Mouse (Mus musculus) embryonic fibroblast, embryonic 13.5 days (primary cell): ENCODE results near the gene Avp. TPM values are rescaled to one million over a fixed set of nuclear protein-coding genes. Genes with fewer than 3 reads are reported as not detected.
A peak's percentile ranks its signal among the peaks of the same experiment; 100 is the strongest.

Source experiments
- H3K27ac ChIP-seq: 2 replicates; pipeline ENCODE4 v1.5.1; 2012; ENCODE audit warnings: low read length, control low read depth, inconsistent platforms; ENCODE audit not compliant: insufficient read depth
- H3K4me1 ChIP-seq: 2 replicates; pipeline ENCODE4 v1.6.1; 2011; ENCODE audit warnings: low read length; ENCODE audit not compliant: control insufficient read depth, insufficient read depth
- H3K4me3 ChIP-seq: 2 replicates; pipeline ENCODE4 v1.5.1; 2011; ENCODE audit warnings: mild to moderate bottlenecking, control low read depth, low read length; ENCODE audit not compliant: insufficient read depth
- CTCF ChIP-seq: IDR thresholded peaks from 2 replicates; pipeline ENCODE4 v1.5.1; 2011; ENCODE audit warnings: mild to moderate bottlenecking, control low read depth, low read length, moderate library complexity, borderline replicate concordance; ENCODE audit not compliant: insufficient read depth
- POLR2A ChIP-seq: IDR thresholded peaks from 2 replicates; pipeline ENCODE4 v1.6.1; 2011; ENCODE audit warnings: low read depth, mild to moderate bottlenecking, control low read depth, low read length, moderate library complexity
- polyA plus RNA-seq: library from polyadenylated mRNA; stranded (reverse); fragments of >200 nt; gene quantifications from 2 replicates; pipeline ENCODE4 v1.2.4, GENCODE M21; 2011; ENCODE audit warnings: low read depth; ENCODE audit not compliant: missing spikeins, insufficient read length

Avp gene
- polyA plus RNA-seq, result not detected in 2 replicates

GRCm38 (mm10) chr2:130582552-130582951 is at the start of gene Avp:
Gene Avp (minus strand): TSS chr2:130582554.
- Histone ChIP-seq H3K4me3 (no peak within 1 kb of the TSS), H3K27ac (no peak within 1 kb of the TSS), H3K4me1 (no peaks in the 10 kb centered on the region)
- TF ChIP-seq POLR2A, result no peak
- no peak for TF ChIP-seq CTCF

- Histone ChIP-seq H3K4me3 (peak within 1 kb of the TSS; percentile 95), H3K27ac (no peak within 1 kb of the TSS), H3K4me1 (no peaks in the 10 kb centered on the region)
- TF ChIP-seq CTCF (no peak), POLR2A (peak; percentile 57)
These were observed 47.5 kb upstream of the Avp start, which contains the start of the genes Fastkd5 and Ubox5 for GRCm38 (mm10) chr2:130629839-130630203. Gene Fastkd5 (minus strand): TSS chr2:130630027. Gene Ubox5 (minus strand): TSS chr2:130630038.

- no peak overlapping the region for H3K27ac ChIP-seq
- peak overlapping the region; percentile 95 for H3K4me3 ChIP-seq
- TF ChIP-seq CTCF (no peak), POLR2A (no peak)
- no peaks in the 10 kb centered on the region for H3K4me1 ChIP-seq
These were observed 46.9 kb upstream of the Avp start for GRCm38 (mm10) chr2:130629080-130629838.

GRCm38 (mm10) chr2:130628424-130628823 is 46.1 kb upstream of the Avp start:
- Histone ChIP-seq H3K4me1 (no peaks in the 10 kb centered on the region), H3K4me3 (peak overlapping the region; percentile 95), H3K27ac (no peak overlapping the region)
- TF ChIP-seq POLR2A (no peak), CTCF (no peak)

GRCm38 (mm10) chr2:130618972-130619371 is 36.6 kb upstream of the Avp start:
- no peak overlapping the region for H3K4me3 ChIP-seq
- TF ChIP-seq CTCF, result no peak
- TF ChIP-seq POLR2A, result no peak
- no peaks in the 10 kb centered on the region for H3K4me1 ChIP-seq
- H3K27ac ChIP-seq, result no peak overlapping the region

- H3K27ac ChIP-seq, result no peak overlapping the region
- H3K4me3 ChIP-seq, result no peak overlapping the region
- no peaks in the 10 kb centered on the region for H3K4me1 ChIP-seq
- TF ChIP-seq POLR2A (no peak), CTCF (0 out of 2 replicates have a peak, but pooled peaks have one; percentile 6)
These were observed 30.7 kb upstream of the Avp start for GRCm38 (mm10) chr2:130613091-130613490.

- TF ChIP-seq POLR2A (no peak), CTCF (no peak)
- no peaks in the 10 kb centered on the region for H3K4me1 ChIP-seq
These were observed 19.8 kb upstream of the Avp start for GRCm38 (mm10) chr2:130602195-130602594.

GRCm38 (mm10) chr2:130598399-130598798 is 16.0 kb upstream of the Avp start:
- Histone ChIP-seq H3K27ac (no peak overlapping the region), H3K4me1 (no peaks in the 10 kb centered on the region), H3K4me3 (no peak overlapping the region)
- TF ChIP-seq CTCF (no peak), POLR2A (no peak)

More at GRCm38 (mm10) chr2:130602195-130602594, 19.8 kb upstream of the Avp start:
- Histone ChIP-seq H3K27ac (no peak overlapping the region), H3K4me3 (no peak overlapping the region)

GRCm38 (mm10) chr2:130597601-130598010 is 15.3 kb upstream of the Avp start:
- Histone ChIP-seq H3K4me3 (no peak overlapping the region), H3K27ac (no peak overlapping the region), H3K4me1 (no peaks in the 10 kb centered on the region)
- no peak for TF ChIP-seq POLR2A
- no peak for TF ChIP-seq CTCF

- TF ChIP-seq CTCF (no peak), POLR2A (no peak)
- H3K27ac ChIP-seq, result no peak overlapping the region
- no peaks in the 10 kb centered on the region for H3K4me1 ChIP-seq
- no peak overlapping the region for H3K4me3 ChIP-seq
These were observed 13.2 kb upstream of the Avp start for GRCm38 (mm10) chr2:130595596-130595995.

GRCm38 (mm10) chr2:130591016-130591415 is 8.7 kb upstream of the Avp start:
- Histone ChIP-seq H3K4me1 (no peaks in the 10 kb centered on the region), H3K27ac (no peak overlapping the region), H3K4me3 (no peak overlapping the region)
- TF ChIP-seq POLR2A (no peak), CTCF (no peak)
